Mouse (Mus musculus) thymus, adult 18-20 months (tissue): ENCODE data around the gene Olfr1408.

Experiments
- DNase-seq, 2 experiments: peaks; one replicate each; pipeline ENCODE4 v3.0.0; 2022; ENCODE audit warnings: mixed read lengths in 2 of 2

The Olfr1408 gene

GRCm38 (mm10) chr1:173137274-173137673, at the start of gene Olfr1408:
Gene Olfr1408, minus strand, starts transcription at chr1:173137374.
- DNase-seq: no peak

DNA sequence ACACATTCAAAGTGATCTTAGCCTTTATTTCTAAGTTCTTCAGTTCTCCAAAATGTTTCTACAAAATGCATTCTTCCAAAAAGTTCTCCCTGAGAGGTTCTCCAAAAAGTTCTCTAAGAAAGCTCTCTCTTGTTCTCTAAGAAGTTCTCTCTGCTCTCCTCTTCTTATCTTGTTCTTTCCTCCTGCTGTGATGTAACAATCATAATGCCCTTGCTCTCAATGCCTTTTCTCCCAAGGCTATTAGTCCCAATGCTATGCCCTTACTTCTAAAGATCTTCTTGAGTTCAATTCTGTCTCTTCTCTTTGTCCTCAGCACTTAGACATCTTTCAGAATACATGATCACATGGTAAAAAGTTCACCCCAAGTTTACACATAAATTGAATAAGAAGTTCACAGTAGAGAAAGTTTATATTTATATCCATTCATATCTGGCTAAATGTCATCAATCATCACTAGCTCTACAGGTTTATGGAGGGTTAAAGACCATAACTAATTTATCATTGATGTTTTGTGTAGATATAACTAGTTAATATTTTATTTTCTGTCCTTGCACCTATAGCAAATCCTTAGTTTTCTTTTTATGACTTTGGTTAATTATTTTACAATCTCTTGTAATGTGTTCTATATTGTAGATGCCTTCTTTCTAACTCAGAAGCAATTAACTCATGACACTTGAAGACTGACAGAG, 37.1 kb upstream of the Olfr1408 start:
- DNase-seq: no peak
